Mouse (Mus musculus) embryonic facial prominence, embryonic 13.5 days (tissue): ENCODE measurements around the gene Crispld2. TPM values are rescaled to one million over a fixed set of nuclear protein-coding genes. Genes with fewer than 3 reads are reported as not detected.

ENCODE experiments used
- ATAC-seq: fragments of 200-750 bp; cut with Nextera tagmentation; 2 replicates; pipeline ENCODE4 v1.8.0; 2017; ENCODE audit warnings: low read depth; ENCODE audit not compliant: insufficient number of reproducible peaks, insufficient read depth, low FRiP score, low TSS enrichment
- H3K27ac ChIP-seq: fragments of 300-500 bp; sonication (generic); 2 replicates; pipeline ENCODE4 v1.5.1; 2015; ENCODE audit warnings: moderate library complexity, mild to moderate bottlenecking, inconsistent platforms
- H3K27me3 ChIP-seq: fragments of 300-500 bp; sonication (generic); 2 replicates; pipeline ENCODE4 v1.6.1; 2015; ENCODE audit warnings: mild to moderate bottlenecking, inconsistent platforms
- H3K36me3 ChIP-seq: fragments of 300-500 bp; sonication (generic); 2 replicates; pipeline ENCODE4 v1.6.1; 2015; ENCODE audit warnings: mild to moderate bottlenecking, inconsistent platforms
- H3K4me1 ChIP-seq: fragments of 300-500 bp; sonication (generic); 2 replicates; pipeline ENCODE4 v1.6.1; 2015; ENCODE audit warnings: inconsistent platforms
- H3K4me2 ChIP-seq: fragments of 300-500 bp; sonication (generic); 2 replicates; pipeline ENCODE4 v1.6.1; 2015; ENCODE audit warnings: moderate library complexity, mild to moderate bottlenecking, inconsistent platforms
- H3K4me3 ChIP-seq: fragments of 300-500 bp; sonication (generic); 2 replicates; pipeline ENCODE4 v1.5.1; 2015; ENCODE audit warnings: mild to moderate bottlenecking, inconsistent platforms
- H3K9ac ChIP-seq: fragments of 300-500 bp; sonication (generic); 2 replicates; pipeline ENCODE4 v1.6.1; 2015; ENCODE audit warnings: mild to moderate bottlenecking, inconsistent platforms
- H3K9me3 ChIP-seq: fragments of 300-500 bp; sonication (generic); 2 replicates; pipeline ENCODE4 v1.6.1; 2016; ENCODE audit warnings: inconsistent platforms
- WGBS: fragments of 180-500 bp; shearing (Covaris S2); methylation state at CpG from one replicate; pipeline ENCODE4 v1.1.7; 2015; ENCODE audit warnings: mixed read lengths; 5-methylcytosine and 5-hydroxymethylcytosine counted together
- polyA plus RNA-seq: library from polyadenylated mRNA; unstranded; fragments of >200 nt; fragmentation: Nextera tagmentation; extraction: Ambion mirVana; gene quantifications from 2 replicates; pipeline ENCODE4 v1.2.1, GENCODE M21; 2015

Gene Crispld2
- polyA plus RNA-seq, 1 experiment from 2014 or later: 6.9 TPM

GRCm38 (mm10) chr8:120001712-120002111 is 9.5 kb downstream of the Crispld2 start:
- H3K9me3 ChIP-seq: no peaks in the 10 kb centered on the region
- H3K27me3 ChIP-seq: no peaks in the 10 kb centered on the region
- ATAC-seq: no peak
- no peak overlapping the region for H3K4me3 ChIP-seq
- 69% methylated on average over 7 of the region's 7 CpGs for WGBS
- H3K9ac ChIP-seq: no peak overlapping the region
- H3K27ac ChIP-seq: no peak overlapping the region
- peaks cover 25% of the 10 kb centered on the region for H3K4me1 ChIP-seq
- H3K4me2 ChIP-seq: no peak overlapping the region
- no peaks in the 10 kb centered on the region for H3K36me3 ChIP-seq

GRCm38 (mm10) chr8:120002348-120002747 is 10.1 kb downstream of the Crispld2 start:
- 42% methylated on average over 9 of the region's 9 CpGs for WGBS
- no peak overlapping the region for H3K4me3 ChIP-seq
- H3K4me1 ChIP-seq: peaks cover 23% of the 10 kb centered on the region; the same call in 1 of the 2 replicates
- H3K36me3 ChIP-seq: no peaks in the 10 kb centered on the region
- H3K9ac ChIP-seq: no peak overlapping the region
- ATAC-seq: no peak
- no peaks in the 10 kb centered on the region for H3K9me3 ChIP-seq
- H3K27ac ChIP-seq: no peak overlapping the region
- no peak overlapping the region for H3K4me2 ChIP-seq
- H3K27me3 ChIP-seq: no peaks in the 10 kb centered on the region

- 36% methylated on average over 14 of the region's 14 CpGs for WGBS
- no peaks in the 10 kb centered on the region for H3K27me3 ChIP-seq
- H3K4me2 ChIP-seq: no peak overlapping the region
- H3K36me3 ChIP-seq: no peaks in the 10 kb centered on the region
- H3K9ac ChIP-seq: no peak overlapping the region
- H3K4me3 ChIP-seq: no peak overlapping the region
- no peaks in the 10 kb centered on the region for H3K9me3 ChIP-seq
- no peak for ATAC-seq
- H3K4me1 ChIP-seq: peaks cover 23% of the 10 kb centered on the region; the same call in 1 of the 2 replicates
- no peak overlapping the region for H3K27ac ChIP-seq
Measured at GRCm38 (mm10) chr8:120004154-120004702, 12.0 kb downstream of the Crispld2 start.

DNA sequence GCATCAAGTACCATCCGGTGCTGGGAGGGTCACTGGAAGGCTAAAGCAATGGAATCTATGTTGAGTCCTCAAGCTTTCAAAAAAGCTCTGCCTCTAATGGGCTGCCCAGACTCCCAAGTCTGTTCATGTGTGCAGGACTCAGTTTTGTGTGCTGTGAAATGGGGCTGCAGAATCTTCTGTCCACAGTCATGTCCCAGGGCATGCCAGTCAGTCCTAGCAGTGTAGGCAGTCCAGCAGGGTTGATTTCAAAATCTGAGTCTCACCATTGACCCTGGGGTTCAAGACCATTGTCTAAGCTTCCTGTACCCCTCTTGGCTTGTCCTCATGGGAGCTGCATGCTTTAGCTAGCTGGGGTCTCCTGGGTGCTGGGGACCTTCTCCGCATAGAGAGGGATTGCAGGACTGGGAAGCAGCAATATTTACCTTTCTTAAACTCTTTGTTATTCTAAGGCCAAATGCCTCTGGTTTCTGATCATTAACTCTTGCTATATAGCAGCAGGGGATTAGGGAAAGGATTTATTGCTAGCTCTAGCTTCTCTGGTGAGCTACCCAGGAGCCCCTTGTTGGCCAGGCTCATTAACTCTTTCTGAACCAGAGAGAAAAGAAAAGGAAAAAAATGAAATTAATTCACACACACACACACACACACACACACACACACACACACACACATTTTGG is 12.6 kb downstream of the Crispld2 start:
- no peak overlapping the region for H3K9ac ChIP-seq
- H3K9me3 ChIP-seq: no peaks in the 10 kb centered on the region
- no peak overlapping the region for H3K4me3 ChIP-seq
- no peaks in the 10 kb centered on the region for H3K36me3 ChIP-seq
- H3K27me3 ChIP-seq: no peaks in the 10 kb centered on the region
- no peak overlapping the region for H3K27ac ChIP-seq
- 51% methylated on average over 2 of the region's 2 CpGs for WGBS
- peaks cover 23% of the 10 kb centered on the region; the same call in 1 of the 2 replicates for H3K4me1 ChIP-seq
- no peak overlapping the region for H3K4me2 ChIP-seq
- no peak for ATAC-seq

GRCm38 (mm10) chr8:120006645-120007160 is 14.5 kb downstream of the Crispld2 start:
- no peak for ATAC-seq
- H3K9ac ChIP-seq: no peak overlapping the region
- H3K9me3 ChIP-seq: no peaks in the 10 kb centered on the region
- no peaks in the 10 kb centered on the region for H3K27me3 ChIP-seq
- H3K36me3 ChIP-seq: no peaks in the 10 kb centered on the region
- no peak overlapping the region for H3K4me3 ChIP-seq
- H3K27ac ChIP-seq: no peak overlapping the region
- H3K4me2 ChIP-seq: no peak overlapping the region
- 47% methylated on average over 9 of the region's 9 CpGs for WGBS
- H3K4me1 ChIP-seq: 0 out of 2 replicates have a peak, but pooled peaks cover 17% of the 10 kb centered on the region

GRCm38 (mm10) chr8:120007178-120007577 is 14.9 kb downstream of the Crispld2 start:
- Histone ChIP-seq H3K36me3 (no peaks in the 10 kb centered on the region), H3K4me1 (0 out of 2 replicates have a peak, but pooled peaks cover 16% of the 10 kb centered on the region), H3K27ac (no peak overlapping the region), H3K27me3 (no peaks in the 10 kb centered on the region), H3K4me3 (no peak overlapping the region), H3K9me3 (no peaks in the 10 kb centered on the region), H3K4me2 (no peak overlapping the region), H3K9ac (no peak overlapping the region)
- ATAC-seq: no peak
- WGBS: 82% methylated on average over 9 of the region's 9 CpGs

GRCm38 (mm10) chr8:120009284-120009683 is 17.0 kb downstream of the Crispld2 start:
- WGBS: 62% methylated on average over 6 of the region's 6 CpGs
- no peaks in the 10 kb centered on the region for H3K9me3 ChIP-seq

DNA sequence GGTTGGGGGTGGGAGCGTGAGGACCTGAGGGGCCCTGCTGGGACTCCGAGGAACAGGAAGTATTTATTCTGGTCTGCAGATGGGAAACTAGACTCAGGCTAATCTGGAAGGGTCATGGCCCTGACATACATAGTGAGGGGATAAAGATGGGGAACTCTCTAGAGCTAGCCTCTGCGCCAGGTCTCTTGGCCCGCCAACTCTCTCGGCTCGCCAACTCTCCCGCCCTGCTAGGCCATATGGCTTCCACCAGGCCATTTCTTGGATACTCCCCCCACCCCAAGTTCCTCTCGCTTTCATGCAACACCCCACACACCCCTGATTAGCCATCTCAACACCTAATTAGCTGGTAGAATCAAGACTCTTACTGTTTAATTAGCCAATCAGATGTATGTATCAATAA is 20.3 kb downstream of the Crispld2 start:
- H3K27me3 ChIP-seq: no peaks in the 10 kb centered on the region
- H3K36me3 ChIP-seq: no peaks in the 10 kb centered on the region
- H3K27ac ChIP-seq: no peak overlapping the region
- no peak for ATAC-seq
- H3K4me3 ChIP-seq: no peak overlapping the region
- WGBS: 82% methylated on average over 8 of the region's 8 CpGs
- H3K4me2 ChIP-seq: no peak overlapping the region
- H3K9me3 ChIP-seq: no peaks in the 10 kb centered on the region
- H3K9ac ChIP-seq: no peak overlapping the region
- H3K4me1 ChIP-seq: peaks cover 19% of the 10 kb centered on the region

More at GRCm38 (mm10) chr8:120009284-120009683, 17.0 kb downstream of the Crispld2 start:
- H3K27ac ChIP-seq: no peak overlapping the region
- no peak for ATAC-seq
- no peak overlapping the region for H3K9ac ChIP-seq
- no peak overlapping the region for H3K4me3 ChIP-seq
- H3K27me3 ChIP-seq: no peaks in the 10 kb centered on the region
- no peak overlapping the region for H3K4me2 ChIP-seq
- H3K4me1 ChIP-seq: peaks cover 22% of the 10 kb centered on the region
- no peaks in the 10 kb centered on the region for H3K36me3 ChIP-seq

- H3K9me3 ChIP-seq: no peaks in the 10 kb centered on the region
- no peak overlapping the region for H3K4me3 ChIP-seq
- no peaks in the 10 kb centered on the region for H3K36me3 ChIP-seq
- no peak overlapping the region for H3K4me2 ChIP-seq
- H3K4me1 ChIP-seq: peaks cover 19% of the 10 kb centered on the region
- no peak overlapping the region for H3K27ac ChIP-seq
- WGBS: 30% methylated on average over 9 of the region's 9 CpGs
- ATAC-seq: no peak
- no peak overlapping the region for H3K9ac ChIP-seq
- H3K27me3 ChIP-seq: no peaks in the 10 kb centered on the region
Measured at GRCm38 (mm10) chr8:120012927-120013326, 20.7 kb downstream of the Crispld2 start.

DNA sequence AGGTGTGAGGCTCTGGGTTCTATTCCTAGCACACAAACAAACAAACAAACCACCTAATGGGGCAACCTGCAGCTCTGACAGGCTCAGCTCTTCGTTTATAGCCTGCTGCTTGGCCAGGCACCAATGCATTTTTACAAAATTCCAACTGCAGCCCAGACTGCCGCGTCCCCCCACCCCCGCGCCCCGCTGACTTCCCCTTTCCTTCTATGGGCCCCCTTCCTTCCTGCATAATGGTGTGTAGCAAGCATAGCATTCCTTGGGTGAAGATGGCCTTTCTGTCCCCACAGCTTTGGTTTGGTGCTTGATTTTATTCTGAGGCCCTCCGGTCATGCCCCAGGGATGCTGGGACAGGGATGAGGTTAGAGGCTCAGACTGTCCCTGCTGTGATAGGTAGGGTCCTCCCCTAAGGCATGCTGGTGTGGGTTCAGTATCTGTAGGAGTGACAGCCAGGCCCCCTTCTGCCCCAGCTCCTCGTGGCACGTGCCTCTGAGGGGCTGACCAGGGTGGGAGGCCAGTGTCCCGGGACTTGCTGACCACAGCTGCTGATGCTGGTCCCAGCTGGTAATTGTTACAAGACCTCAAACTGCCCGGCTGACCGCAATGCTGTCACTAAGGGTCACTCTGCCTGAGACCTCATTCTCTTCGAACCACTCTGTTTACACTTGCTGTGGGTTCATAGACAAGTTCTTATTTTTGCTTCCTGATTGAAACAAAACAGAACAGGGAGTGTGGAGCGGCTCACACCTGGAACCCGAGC is 22.2 kb downstream of the Crispld2 start:
- Histone ChIP-seq H3K9ac (no peak overlapping the region), H3K4me3 (no peak overlapping the region), H3K27ac (no peak overlapping the region), H3K9me3 (no peaks in the 10 kb centered on the region), H3K36me3 (no peaks in the 10 kb centered on the region), H3K27me3 (no peaks in the 10 kb centered on the region), H3K4me2 (no peak overlapping the region), H3K4me1 (peaks cover 19% of the 10 kb centered on the region)
- ATAC-seq: no peak
- 51% methylated on average over 15 of the region's 15 CpGs for WGBS

- no peak for ATAC-seq
- Histone ChIP-seq H3K9me3 (no peaks in the 10 kb centered on the region), H3K27ac (no peak overlapping the region), H3K4me1 (peaks cover 23% of the 10 kb centered on the region), H3K36me3 (no peaks in the 10 kb centered on the region), H3K4me3 (no peak overlapping the region), H3K4me2 (no peak overlapping the region), H3K9ac (no peak overlapping the region), H3K27me3 (no peaks in the 10 kb centered on the region)
- WGBS: 80% methylated on average over 8 of the region's 8 CpGs
Measured at GRCm38 (mm10) chr8:120015916-120016315, 23.7 kb downstream of the Crispld2 start.
